Mouse (Mus musculus) liver, embryonic 14.5 days (tissue): Measurements from ENCODE around the gene Lin37.

ENCODE experiments used
- CTCF ChIP-seq: IDR thresholded peaks from 2 replicates; pipeline ENCODE4 v1.5.1; 2016; ENCODE audit warnings: antibody characterized with exemption, low read depth, control low read depth
- EP300 ChIP-seq: IDR thresholded peaks from 2 replicates; pipeline ENCODE4 v1.6.1; 2016; ENCODE audit warnings: antibody characterized with exemption, low read depth

DNA sequence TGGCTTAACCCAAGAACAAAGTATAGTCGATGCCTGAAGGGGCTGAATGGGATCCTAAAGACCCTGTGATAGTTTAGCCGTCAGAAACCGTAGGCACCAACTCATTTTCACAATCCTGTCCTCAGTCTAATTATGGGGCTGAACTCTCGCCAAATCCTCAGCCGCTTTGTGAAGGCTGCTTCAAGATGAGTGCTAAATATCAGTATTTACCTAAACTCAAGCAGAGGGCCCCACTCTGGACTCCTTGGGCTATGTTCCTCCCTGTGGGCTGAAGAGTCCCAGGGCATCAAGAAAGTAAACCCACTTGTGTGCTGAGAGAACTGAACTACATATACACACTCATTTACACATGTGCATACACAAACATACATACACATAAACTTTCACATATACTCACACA lies 37.2 kb upstream of the Lin37 start:
- no peak for TF ChIP-seq EP300
- no peak for TF ChIP-seq CTCF
